Mouse (Mus musculus) right cerebral cortex, postnatal 14 days (tissue): ENCODE data around the gene Hist1h2ak.
"Not testable (repeated sequence)": the region's sequence is repeated elsewhere in the genome, so short reads cannot be mapped to it uniquely, and the experiment has no call there.

ENCODE experiments used
- DNase-seq: peaks from one replicate; pipeline ENCODE4 v3.0.0; 2022

Hist1h2ak gene

GRCm38 (mm10) chr13:21718381-21719080, 35.1 kb downstream of the Hist1h2ak start:
- no peak for DNase-seq

- peak; percentile 69 for DNase-seq
Measured at GRCm38 (mm10) chr13:21717397-21718357, 36.0 kb downstream of the Hist1h2ak start, which contains the start of gene Hist1h3h. Gene Hist1h3h, plus strand, starts transcription at chr13:21717659.

DNA sequence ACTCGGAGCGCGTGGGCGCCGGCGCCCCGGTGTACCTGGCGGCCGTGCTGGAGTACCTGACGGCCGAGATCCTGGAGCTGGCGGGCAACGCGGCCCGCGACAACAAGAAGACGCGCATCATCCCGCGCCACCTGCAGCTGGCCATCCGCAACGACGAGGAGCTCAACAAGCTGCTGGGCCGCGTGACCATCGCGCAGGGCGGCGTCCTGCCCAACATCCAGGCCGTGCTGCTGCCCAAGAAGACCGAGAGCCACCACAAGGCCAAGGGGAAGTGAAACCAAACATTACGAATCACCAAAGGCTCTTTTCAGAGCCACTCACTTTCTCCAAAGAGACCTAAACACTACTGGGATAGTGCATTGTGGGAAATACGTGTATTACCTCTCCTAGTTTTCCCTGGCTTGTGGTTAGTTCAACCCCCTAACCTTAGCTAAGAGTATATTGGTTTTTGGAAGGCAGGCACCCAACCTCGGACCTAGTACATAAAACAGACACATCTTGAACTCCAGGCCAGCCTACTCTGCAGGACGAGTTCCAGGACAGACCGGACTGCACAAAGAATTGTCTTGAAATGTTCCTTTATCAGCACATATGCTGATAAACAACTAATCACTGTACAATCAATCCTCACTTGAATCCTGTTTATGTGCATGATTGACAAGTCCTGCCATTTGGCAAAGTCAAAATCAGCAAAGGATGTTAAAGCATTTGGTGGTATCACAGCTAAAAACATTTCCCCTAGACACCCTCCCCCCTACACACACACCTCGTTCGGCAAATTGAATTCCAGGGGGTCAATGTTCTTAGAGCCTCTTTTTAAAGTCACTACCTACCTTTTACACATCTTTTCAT, 36.9 kb downstream of the Hist1h2ak start:
- not testable (repeated sequence) for DNase-seq

GRCm38 (mm10) chr13:21715864-21716539, 37.6 kb downstream of the Hist1h2ak start, which contains the start of the genes Hist1h2bl and Hist1h2ai:
Gene Hist1h2bl, minus strand, starts transcription at chr13:21716143.
Gene Hist1h2ai, plus strand, starts transcription at chr13:21716422.
- peak; percentile 56 for DNase-seq

GRCm38 (mm10) chr13:21715131-21715863, 38.3 kb downstream of the Hist1h2ak start:
- DNase-seq, result no peak

DNA sequence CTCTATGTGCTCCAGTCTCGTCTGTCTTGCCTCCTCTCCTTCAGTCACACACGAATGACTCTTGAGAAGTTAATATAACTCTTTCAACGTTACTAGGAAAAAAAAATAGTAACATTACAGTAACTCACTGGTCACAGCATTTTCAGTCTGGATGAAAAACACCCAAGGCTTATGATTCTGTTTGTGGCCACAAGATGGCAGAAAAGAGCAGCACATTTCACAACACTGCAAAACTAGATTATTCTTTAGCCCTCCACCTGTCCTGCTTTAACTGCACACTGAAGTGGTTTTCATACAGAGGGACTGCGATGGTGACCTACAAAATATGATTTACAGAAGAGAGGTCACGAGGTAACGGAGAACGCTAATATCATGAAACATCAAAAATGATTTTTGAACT, 38.9 kb downstream of the Hist1h2ak start:
- peak; percentile 27 for DNase-seq

- DNase-seq, result no peak
Measured at GRCm38 (mm10) chr13:21711698-21712097, 41.9 kb downstream of the Hist1h2ak start.

DNA sequence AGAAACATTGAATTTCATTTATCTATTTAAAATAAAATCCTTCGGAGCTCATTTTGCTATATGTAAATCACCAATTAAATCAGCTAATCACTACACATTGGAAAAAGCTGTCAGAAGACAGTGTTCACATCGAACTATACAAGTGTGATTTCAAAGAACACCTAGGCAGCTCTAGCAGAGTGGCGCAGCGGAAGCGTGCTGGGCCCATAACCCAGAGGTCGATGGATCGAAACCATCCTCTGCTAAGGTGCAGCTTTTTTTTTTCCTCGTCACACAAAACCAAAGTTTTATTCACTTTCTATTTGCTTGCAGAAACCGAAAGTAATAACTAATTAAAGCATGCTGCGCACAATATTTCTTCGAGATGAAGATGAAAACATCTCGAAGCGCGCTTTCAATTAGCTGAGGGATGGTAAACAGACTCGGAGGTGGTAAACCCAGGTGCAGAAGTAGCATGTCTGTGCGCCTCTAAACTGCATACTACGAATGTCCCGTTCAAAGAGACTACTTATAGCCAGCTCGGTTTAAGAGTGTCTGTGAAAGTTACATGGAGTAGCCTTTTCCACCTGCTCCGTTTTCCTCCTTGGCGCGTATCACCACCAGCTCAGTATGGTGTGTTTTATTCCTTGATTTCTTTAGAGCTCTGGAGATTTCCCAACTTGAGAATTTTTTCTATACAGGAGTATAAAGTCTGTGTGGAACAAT, 42.7 kb downstream of the Hist1h2ak start:
- peak; percentile 64 for DNase-seq

DNA sequence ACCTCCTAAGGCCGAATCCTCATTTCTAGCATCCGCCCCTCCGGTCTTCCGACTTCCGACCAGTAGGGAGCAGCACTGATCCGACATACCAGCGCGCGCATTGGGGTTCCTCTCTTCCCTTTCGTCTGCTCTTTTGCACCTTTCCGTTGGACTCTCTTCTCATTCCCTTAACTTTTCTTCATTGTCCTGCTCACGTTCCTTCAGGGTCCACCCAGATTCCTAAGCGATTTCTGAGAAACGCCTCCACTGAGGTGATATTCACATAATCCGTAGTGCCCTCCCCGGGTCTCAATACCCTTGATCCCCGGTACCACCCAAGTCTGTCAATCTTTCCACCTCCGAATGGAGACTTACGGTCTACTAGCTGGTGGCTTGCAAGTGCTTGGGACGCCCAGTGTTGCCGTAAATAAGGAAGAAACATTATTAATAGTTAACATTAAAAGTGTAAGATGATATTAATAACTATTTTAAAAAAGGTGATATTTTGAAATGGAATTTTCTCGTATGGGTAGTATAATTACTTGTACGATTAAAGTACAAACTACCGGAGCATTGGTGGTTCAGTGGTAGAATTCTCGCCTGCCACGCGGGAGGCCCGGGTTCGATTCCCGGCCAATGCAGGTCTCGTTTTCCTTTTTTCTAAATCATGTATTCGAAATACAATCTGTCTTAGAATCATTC, 43.5 kb downstream of the Hist1h2ak start:
- DNase-seq, result peak; percentile 86

- DNase-seq, result no peak
Measured at GRCm38 (mm10) chr13:21706669-21707068, 47.0 kb downstream of the Hist1h2ak start.
